Mouse (Mus musculus) brain, embryonic 14.5 days (tissue): ENCODE data around the gene Coq5. TPM values are rescaled to one million over a fixed set of nuclear protein-coding genes. Genes with fewer than 3 reads are reported as not detected.

Experiments used
- DNase-seq: peaks from one replicate; pipeline ENCODE4 v3.0.0-alpha.2; 2011; ENCODE audit warnings: low read depth
- CTCF ChIP-seq: fragments of 200-500 bp; IDR thresholded peaks from 2 replicates; pipeline ENCODE4 v1.5.1; 2012; ENCODE audit warnings: inconsistent platforms, mild to moderate bottlenecking, moderate library complexity, borderline replicate concordance; ENCODE audit not compliant: insufficient read depth, insufficient read length; ENCODE audit errors: extremely low read depth
- POLR2A ChIP-seq: fragments of 200-500 bp; IDR thresholded peaks from 2 replicates; pipeline ENCODE4 v1.6.1; 2012; ENCODE audit warnings: mild to moderate bottlenecking, inconsistent platforms, borderline replicate concordance; ENCODE audit not compliant: poor library complexity, insufficient read depth, insufficient read length, severe bottlenecking; ENCODE audit errors: extremely low read depth
- polyA plus RNA-seq: library from polyadenylated mRNA; depleted of rRNA; stranded (reverse); fragments of >200 nt; gene quantifications from 2 replicates; pipeline ENCODE4 v1.2.3, GENCODE M21; 2012

Coq5 gene
- polyA plus RNA-seq, 1 experiment: 20.5 TPM

GRCm38 (mm10) chr5:115256909-115257546 is 22.4 kb upstream of the Coq5 start:
- DNase-seq: no peak
- TF ChIP-seq CTCF (no peak), POLR2A (no peak)

- TF ChIP-seq POLR2A (no peak), CTCF (no peak)
- DNase-seq: no peak
Observed at GRCm38 (mm10) chr5:115260356-115260755, 19.1 kb upstream of the Coq5 start.

GRCm38 (mm10) chr5:115261141-115261540 is 18.3 kb upstream of the Coq5 start:
- no peak for TF ChIP-seq CTCF
- no peak for TF ChIP-seq POLR2A
- no peak for DNase-seq

- no peak for DNase-seq
- TF ChIP-seq CTCF (no peak), POLR2A (no peak)
Observed at GRCm38 (mm10) chr5:115261880-115262279, 17.6 kb upstream of the Coq5 start.

GRCm38 (mm10) chr5:115262502-115263291 is 16.8 kb upstream of the Coq5 start:
- TF ChIP-seq POLR2A: no peak
- no peak for TF ChIP-seq CTCF
- DNase-seq: no peak

- no peak for TF ChIP-seq POLR2A
- TF ChIP-seq CTCF: no peak
- no peak for DNase-seq
Observed at GRCm38 (mm10) chr5:115266340-115266739, 13.1 kb upstream of the Coq5 start.

- no peak for DNase-seq
- TF ChIP-seq CTCF (no peak), POLR2A (no peak)
Observed at GRCm38 (mm10) chr5:115266787-115267468, 12.5 kb upstream of the Coq5 start.

- TF ChIP-seq POLR2A (no peak), CTCF (no peak)
- DNase-seq: no peak
Observed at GRCm38 (mm10) chr5:115267469-115268045, 11.9 kb upstream of the Coq5 start.

GRCm38 (mm10) chr5:115268266-115268665 is 11.2 kb upstream of the Coq5 start:
- no peak for DNase-seq
- TF ChIP-seq CTCF (no peak), POLR2A (no peak)

GRCm38 (mm10) chr5:115269969-115270368 is 9.5 kb upstream of the Coq5 start:
- no peak for DNase-seq
- TF ChIP-seq POLR2A (no peak), CTCF (no peak)
